Mouse (Mus musculus): ENCODE measurements around the gene Fbxl3.

Fbxl3 gene

GRCm38 (mm10) chr14:103085840-103086533 lies 13.4 kb downstream of the Fbxl3 start:
- CTCF ChIA-PET = interaction anchor here (0.6 kb wide), 1 partner anchor 1576 kb away, joined by 3 read pairs; no protein-coding TSS in a partner anchor

DNA sequence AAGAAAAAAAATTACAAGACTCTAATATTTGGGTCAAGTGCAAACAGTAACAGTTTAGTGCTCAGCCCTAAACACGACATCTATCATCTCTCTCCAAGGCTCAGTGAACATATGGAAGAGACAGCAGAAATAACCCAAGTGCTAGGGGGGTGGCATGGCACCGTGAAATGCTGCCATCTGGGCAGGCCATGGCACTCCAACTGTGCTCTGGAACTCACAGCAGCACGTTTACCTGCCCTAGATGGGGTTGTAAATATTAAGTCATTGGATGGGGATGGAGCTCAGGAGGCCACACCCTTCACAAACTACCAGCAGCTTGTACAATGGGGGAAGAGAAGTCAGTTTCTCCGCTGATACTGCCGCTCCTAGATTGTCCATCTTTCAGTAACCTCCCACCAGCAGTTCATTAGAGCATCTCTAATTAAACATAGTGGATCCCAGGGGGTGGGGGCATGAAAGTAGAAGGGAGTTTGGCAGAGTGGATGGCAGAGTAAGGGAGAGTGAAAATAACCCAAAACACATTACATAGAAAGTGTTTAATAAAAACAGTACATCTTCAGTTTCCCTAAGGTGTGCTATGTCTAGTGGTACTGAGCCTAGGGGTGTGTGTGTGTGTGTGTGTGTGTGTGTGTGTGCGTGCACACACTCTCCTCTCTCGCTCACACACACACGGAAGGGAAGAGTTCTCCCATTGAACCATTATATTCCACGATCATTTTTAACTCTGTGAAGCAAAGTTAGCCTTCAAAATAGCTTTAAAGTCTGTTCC lies 20.0 kb downstream of the Fbxl3 start:
- CTCF ChIA-PET = no interaction called here

GRCm38 (mm10) chr14:103078006-103078912 lies 21.1 kb downstream of the Fbxl3 start:
- CTCF ChIA-PET = no interaction called here

DNA sequence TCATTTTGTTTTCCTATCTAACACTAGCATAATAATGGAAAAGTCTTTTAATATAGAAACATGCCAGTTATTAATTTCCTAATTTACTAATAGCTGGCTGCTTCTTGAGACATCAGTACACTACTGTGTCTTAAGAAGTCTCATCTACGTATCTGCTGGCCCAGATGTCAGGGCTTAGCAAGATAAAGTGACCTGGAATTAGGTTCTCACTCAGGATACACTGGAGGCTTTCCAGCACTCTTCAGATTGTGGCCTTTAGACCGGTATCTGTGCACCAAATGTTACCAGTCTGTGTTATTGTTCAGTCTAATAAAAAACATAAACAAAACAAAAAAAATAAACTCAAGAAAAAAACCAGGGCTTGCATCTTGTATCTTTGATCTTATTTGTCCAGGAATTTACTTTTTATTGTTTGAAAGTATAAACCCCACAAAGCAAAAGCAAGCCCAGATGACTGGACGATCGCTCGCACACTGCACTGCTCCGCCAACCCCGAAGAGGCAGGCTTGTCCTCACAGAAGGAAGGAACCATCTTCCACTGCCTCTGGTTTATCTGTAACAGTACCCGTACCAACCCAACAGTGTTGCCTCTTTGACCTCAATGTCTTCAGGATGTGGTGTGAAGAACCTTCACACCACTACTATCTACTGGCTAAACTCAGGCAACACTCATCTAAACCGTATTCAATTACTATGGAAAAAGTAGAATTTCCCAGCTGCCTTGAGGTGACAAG lies 21.9 kb downstream of the Fbxl3 start:
- CTCF ChIA-PET = interaction anchor here (0.7 kb wide), 1 partner anchor 394 kb away, joined by 4 read pairs; no protein-coding TSS in a partner anchor

- CTCF ChIA-PET = no interaction called here
Measured at GRCm38 (mm10) chr14:103075166-103075565, 24.2 kb downstream of the Fbxl3 start.

- CTCF ChIA-PET = no interaction called here
Measured at GRCm38 (mm10) chr14:103073825-103074224, 25.5 kb downstream of the Fbxl3 start.

- CTCF ChIA-PET = no interaction called here
Measured at GRCm38 (mm10) chr14:103072731-103073130, 26.6 kb downstream of the Fbxl3 start.

GRCm38 (mm10) chr14:103071471-103071870 lies 27.9 kb downstream of the Fbxl3 start:
- CTCF ChIA-PET = no interaction called here

DNA sequence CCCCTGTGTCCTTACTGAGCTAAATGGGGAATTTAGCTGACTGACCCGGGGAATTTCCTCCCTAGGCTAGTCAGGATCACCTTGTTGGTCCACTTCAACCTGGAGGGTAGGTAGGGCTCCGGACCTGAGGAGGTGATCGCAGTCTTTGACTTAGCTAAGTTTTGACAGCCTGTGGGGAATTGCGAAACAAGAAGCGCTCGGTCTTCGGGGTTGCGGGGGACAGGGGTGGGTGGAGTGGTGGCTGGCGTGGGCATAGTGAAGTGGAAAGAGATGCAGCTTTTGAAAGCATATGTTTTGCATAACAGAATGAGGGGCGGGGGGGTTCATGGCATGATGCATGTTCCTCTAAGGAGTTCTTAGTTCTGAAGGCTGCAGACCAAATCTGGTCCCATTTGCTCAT lies 28.6 kb downstream of the Fbxl3 start:
- CTCF ChIA-PET = interaction anchor here (0.5 to 0.7 kb wide), 2 partner anchors 115 to 1396 kb away, joined by 3 to 5 read pairs; no protein-coding TSS in a partner anchor

DNA sequence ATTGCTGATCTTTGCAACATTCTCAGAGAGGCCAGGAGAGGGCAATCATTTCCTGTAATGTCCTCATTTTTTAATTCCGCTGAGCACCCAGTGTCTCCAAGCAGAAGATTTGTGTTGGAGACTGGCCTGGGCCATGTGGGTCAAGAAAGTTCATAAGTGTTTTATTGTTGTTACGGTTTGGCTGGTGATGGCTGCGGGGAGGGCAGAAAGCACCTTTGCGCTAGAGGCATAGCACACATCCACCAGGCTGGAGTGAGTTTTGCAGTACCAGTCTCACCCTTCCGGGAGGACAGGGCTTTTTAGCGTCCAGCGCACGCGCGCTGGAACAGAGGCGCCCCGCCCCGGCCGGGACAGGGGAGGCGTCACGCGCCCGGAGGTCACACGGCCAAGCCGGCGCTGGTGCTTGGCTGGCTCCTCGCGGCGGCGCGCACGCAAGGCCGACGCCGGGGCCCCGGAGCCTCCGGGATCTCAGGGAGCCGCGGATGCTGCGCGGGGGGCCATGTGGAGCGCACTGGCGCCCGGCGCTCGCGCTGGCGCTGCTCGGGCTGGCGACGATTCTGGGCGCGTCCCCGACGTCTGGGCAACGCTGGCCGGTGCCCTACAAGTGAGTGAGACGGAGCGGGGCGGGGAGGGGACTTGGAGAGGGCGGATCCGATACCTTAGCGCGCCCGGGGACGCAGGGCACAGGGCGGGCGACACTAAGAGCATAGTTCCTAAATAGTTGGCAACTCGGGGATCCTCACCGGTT lies 29.3 kb downstream of the Fbxl3 start, which contains the start of gene Cln5:
Gene Cln5, plus strand, starts transcription at position 353 of the 748 bp plus-strand sequence.
- CTCF ChIA-PET = interaction anchor here (0.7 kb wide), 1 partner anchor 116 kb away, joined by 5 read pairs; no protein-coding TSS in a partner anchor

- CTCF ChIA-PET = interaction anchor here (0.5 kb wide), 1 partner anchor 1394 kb away, joined by 10 read pairs; no protein-coding TSS in a partner anchor
Measured at GRCm38 (mm10) chr14:103069465-103069863, 29.9 kb downstream of the Fbxl3 start.

DNA sequence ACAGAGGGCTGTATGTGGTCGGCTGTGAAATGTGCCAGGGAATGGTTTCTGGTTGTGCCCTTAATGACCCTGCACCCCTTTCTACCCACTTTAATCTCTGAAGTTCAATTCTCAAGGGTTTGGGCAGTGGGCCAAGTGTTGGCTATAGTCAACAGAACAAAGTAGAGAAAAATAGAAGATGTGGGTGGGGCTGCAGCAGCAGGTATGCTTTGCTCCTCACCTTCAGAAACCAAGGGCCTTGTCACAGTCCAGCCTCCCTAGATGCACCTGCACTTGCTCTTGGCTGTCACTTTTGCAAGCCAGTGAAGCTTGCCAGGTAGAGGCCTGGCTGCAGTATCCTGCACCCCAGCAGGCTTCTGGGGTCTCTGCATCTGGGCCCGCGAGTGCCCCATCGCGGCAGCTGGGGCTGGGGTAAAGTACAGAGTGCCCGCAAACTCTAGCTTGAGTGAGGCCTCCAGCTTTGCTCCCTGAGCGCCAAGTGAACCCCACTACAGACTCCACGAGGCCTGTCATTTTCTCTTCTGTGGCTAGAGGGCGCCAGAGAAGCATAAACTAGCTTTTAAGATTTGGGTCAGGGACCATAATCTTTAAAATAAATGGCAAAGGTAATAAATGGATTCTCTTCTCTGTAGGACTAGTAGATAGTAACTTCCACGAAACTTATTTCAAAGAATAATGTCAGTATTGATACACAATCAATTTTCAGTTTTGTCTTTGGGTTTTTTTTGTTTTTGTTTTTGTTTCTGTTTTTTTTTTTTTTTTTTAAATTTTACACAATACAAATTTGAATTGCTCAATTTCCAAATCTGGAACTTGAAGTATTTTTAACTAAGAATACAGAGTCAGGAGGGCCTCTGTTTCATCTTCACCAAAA lies 33.8 kb downstream of the Fbxl3 start:
- CTCF ChIA-PET = interaction anchor here (0.6 to 0.7 kb wide), 2 partner anchors 81 to 125 kb away, joined by 4 to 5 read pairs; no protein-coding TSS in a partner anchor

DNA sequence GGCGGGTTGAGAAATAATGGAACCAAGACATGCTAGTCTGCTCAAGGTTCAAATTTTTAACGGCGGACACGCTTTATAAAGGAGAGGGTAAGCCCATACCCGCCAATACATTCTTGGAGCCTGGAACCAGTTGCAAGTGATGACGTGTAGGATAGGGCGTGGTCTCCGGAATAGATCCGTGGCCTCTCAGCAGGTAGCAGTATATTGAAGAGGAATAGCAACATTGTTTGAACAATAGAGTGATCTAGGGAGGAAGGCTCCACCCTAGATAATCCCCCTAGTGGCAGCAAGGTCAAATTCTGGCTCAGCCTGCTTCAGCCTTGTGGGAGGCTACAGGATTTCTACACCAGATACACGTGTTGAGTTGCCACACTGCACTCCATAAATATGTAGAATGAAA lies 39.9 kb downstream of the Fbxl3 start:
- CTCF ChIA-PET = no interaction called here

DNA sequence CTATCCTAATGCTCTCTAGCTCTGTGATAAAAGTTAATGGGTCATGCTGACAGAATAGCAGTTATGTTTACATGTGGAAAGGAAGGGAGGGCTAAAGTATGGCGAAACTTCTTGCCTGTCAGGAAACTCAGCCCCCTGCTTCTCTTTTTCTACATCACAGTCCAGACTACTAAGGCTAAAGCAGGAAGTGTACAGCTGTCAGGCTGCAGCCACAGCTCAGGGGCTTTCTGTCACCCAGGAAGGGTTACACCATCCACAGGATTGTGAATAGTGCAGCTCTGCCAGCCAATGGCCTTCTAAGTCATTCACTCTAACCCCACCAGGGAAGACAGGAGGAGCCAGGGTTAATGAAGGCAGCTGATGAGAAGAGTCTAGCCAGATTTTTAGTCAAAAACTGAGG lies 40.4 kb downstream of the Fbxl3 start:
- CTCF ChIA-PET = no interaction called here

DNA sequence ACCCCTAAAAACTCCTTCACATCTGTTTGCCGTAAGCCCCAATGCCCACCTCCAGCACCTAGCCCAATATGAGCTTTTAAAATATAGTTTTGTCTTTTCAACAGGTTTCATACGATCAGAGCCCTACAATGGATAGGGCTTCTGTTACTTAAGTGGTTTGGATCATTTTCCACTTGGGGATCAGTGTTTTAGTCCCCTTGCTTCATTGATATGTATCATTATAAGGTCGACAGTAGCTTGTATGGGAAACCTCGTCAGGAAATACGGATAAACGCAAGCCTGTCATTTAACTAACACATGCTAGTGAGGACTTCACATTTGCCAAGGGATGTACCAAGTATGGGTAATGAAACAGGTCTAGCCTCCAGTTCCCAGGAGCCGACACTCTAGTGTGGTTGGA lies 42.8 kb downstream of the Fbxl3 start:
- CTCF ChIA-PET = no interaction called here

DNA sequence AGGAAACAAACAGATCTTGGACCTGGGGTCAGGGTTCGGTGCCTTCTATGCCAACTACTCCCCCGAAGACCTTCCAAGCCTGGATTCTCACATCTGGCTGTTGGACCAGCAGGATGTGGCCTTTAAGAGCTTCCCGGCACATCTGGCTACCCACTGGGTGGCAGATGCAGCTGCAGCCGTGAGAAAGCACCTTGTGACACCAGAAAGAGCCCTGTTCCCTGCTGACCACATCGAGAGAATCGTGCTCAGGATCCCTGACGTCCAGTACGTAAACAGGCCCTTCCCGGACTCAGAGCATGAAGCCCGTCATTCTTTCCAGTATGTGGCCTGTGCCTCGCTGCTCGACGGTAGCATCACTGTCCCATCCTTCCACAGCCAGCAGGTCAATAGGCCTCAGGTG lies 44.6 kb downstream of the Fbxl3 start:
- CTCF ChIA-PET = no interaction called here

DNA sequence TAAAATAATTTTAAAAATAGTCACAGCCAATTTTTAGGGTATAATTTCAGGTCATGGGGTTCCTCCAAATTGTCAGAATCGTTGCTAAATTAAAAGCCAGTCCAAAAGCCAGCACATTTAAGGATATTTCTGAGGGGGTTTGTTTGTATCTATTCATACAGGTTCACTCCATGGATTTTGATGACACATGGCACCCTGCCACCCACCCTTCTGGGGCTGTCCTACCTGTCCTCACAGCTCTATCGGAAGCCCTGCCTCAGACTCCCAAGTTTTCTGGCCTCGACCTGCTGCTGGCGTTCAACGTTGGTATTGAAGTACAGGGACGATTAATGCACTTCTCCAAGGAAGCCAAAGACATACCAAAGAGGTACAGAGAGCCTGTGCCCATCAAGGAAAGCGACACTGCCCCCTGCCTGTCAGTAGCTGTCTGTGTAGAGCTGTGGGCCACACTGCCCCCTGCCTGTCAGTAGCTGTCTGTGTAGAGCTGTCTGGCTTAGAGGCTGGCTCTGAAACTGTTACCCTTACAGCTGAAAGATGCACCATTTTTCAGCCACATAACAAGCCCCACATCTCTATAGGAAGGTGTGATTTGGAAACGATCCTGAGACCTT lies 48.1 kb downstream of the Fbxl3 start:
- CTCF ChIA-PET = interaction anchor here (0.5 to 3.8 kb wide), 5 partner anchors 13 to 57 kb away, joined by 3 to 25 read pairs (median 5); no protein-coding TSS in a partner anchor

- CTCF ChIA-PET = interaction anchor here (0.6 to 1.2 kb wide), 2 partner anchors 36 to 243 kb away, joined by 3 to 6 read pairs; no protein-coding TSS in a partner anchor
Measured at GRCm38 (mm10) chr14:103048292-103049086, 50.9 kb downstream of the Fbxl3 start.
